Mouse (Mus musculus): ENCODE measurements at regions not wholly inside any gene's neighbourhood (a gene's known extent, or its start where the extent isn't known, plus 50 kb on each side); places are given as distances from the start of the nearest gene placed in this dataset.

- Histone ChIP-seq H3K36me3 (replicated peaks) (peaks cover 51% of the 10 kb centered on the region), H3K4me1 (peaks cover 62% of the 10 kb centered on the region), H3K27me3 (no peaks in the 10 kb centered on the region), H3K27ac (peak overlapping the region; percentile 65), H3K4me3 (replicated peaks) (no peak overlapping the region), H3K4me2 (no peak overlapping the region), H3K9me3 (no peaks in the 10 kb centered on the region), H3K9ac (no peak overlapping the region)
- 87% methylated on average over 4 of the region's 4 CpGs for WGBS
- ATAC-seq (ENCODE audit: low FRiP score) = no peak
Measured at GRCm38 (mm10) chr9:41592900-41593690, 431.6 kb upstream of the Ubash3b start.

DNA sequence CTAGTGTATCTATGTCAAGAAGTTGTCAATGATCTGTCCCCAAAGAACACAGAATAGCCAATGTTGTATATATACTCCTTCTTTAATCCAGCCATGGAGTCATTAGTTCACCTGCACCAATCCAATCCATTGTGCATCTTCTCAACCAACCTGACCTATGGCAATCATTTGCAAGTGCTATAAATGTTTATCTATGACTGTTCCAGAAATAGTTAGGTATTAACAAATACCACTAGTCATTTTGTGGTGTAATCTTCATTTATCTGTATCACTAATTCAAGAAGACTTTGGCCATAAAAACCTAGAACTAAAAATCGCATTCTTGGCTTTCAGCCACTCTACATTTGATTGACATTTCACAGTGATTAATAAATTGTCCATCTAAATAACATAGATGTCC lies 430.6 kb upstream of the Ubash3b start:
- ATAC-seq (ENCODE audit: low FRiP score) = no peak
- Histone ChIP-seq H3K27me3 (no peaks in the 10 kb centered on the region), H3K9me3 (no peaks in the 10 kb centered on the region), H3K4me3 (replicated peaks) (no peak overlapping the region), H3K27ac (no peak overlapping the region), H3K9ac (no peak overlapping the region), H3K4me1 (peaks cover 64% of the 10 kb centered on the region), H3K4me2 (no peak overlapping the region), H3K36me3 (replicated peaks) (peaks cover 59% of the 10 kb centered on the region)
- 92% methylated on average over 1 of the region's 1 CpGs for WGBS

GRCm38 (mm10) chr9:41590164-41590563 lies 428.7 kb upstream of the Ubash3b start:
- H3K36me3 ChIP-seq (replicated peaks) = peaks cover 65% of the 10 kb centered on the region
- WGBS = 64% methylated on average over 4 of the region's 4 CpGs
- no peaks in the 10 kb centered on the region for H3K27me3 ChIP-seq
- no peak for ATAC-seq (ENCODE audit: low FRiP score)
- peak overlapping the region; percentile 76 for H3K27ac ChIP-seq
- no peak overlapping the region for H3K4me3 ChIP-seq (replicated peaks)
- H3K9ac ChIP-seq = 0 out of 2 replicates have a peak overlapping the region, but pooled peaks have one; percentile 25
- H3K9me3 ChIP-seq = no peaks in the 10 kb centered on the region
- H3K4me1 ChIP-seq = peaks cover 62% of the 10 kb centered on the region
- no peak overlapping the region for H3K4me2 ChIP-seq

DNA sequence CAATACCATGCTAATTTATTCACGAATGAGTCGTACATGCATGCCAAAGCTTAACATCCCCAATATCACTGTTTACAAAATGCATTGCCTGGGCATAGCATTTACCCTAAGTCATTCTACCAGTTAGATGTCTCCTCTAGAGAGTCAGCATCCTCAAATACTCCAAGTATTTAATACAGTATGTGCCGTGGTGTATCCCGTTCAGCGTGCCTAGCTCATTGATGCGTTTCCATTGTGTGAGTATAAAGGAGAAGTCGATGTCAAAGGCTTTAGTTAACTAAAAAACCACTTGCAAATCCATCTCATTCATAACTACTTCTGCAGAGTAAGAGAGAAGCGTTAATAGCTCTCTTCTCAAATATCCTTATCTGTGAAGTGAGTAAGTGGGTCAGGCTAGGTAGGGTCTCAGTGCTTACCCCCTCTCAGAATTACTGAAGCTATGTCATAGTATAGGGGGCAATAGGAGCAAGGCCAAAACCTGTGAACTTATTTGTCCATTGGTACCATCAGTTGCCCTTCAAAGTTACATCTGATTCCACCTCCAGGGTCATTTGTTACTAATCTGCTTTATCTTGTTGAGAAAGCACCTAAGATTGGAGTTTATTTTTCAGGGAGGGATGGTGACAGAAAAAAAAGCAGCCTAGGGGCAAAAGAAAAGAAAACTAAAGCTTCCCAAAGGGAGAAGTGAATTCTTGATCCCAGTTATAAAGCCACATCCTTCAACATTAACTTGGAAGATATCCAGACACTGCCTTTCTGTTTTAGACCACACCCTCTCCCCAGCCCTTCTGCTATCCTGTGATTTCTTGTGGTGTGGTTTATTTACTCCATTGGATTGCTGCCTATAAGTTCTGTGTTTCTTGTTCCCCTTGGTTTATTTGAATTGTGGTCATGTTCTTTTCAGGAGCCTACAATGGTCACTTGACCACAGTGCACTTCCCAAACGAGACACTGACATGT lies 427.2 kb upstream of the Ubash3b start:
- peak overlapping the region; percentile 76 for H3K27ac ChIP-seq
- H3K36me3 ChIP-seq (replicated peaks) = peaks cover 65% of the 10 kb centered on the region
- peak overlapping the region; percentile 31 for H3K4me2 ChIP-seq
- H3K4me1 ChIP-seq = peaks cover 52% of the 10 kb centered on the region
- WGBS = 53% methylated on average over 9 of the region's 9 CpGs
- ATAC-seq (ENCODE audit: low FRiP score) = no peak
- no peaks in the 10 kb centered on the region for H3K9me3 ChIP-seq
- H3K27me3 ChIP-seq = no peaks in the 10 kb centered on the region
- H3K9ac ChIP-seq = peak overlapping the region; percentile 38
- H3K4me3 ChIP-seq (replicated peaks) = no peak overlapping the region

- no peaks in the 10 kb centered on the region for H3K27me3 ChIP-seq
- no peaks in the 10 kb centered on the region for H3K9me3 ChIP-seq
- peaks cover 59% of the 10 kb centered on the region for H3K36me3 ChIP-seq (replicated peaks)
- peak overlapping the region; percentile 95 for H3K27ac ChIP-seq
- H3K4me1 ChIP-seq = peaks cover 52% of the 10 kb centered on the region
- ATAC-seq (ENCODE audit: low FRiP score) = no peak
- H3K4me3 ChIP-seq (replicated peaks) = no peak overlapping the region
- peak overlapping the region; percentile 62 for H3K4me2 ChIP-seq
- 53% methylated on average over 4 of the region's 4 CpGs for WGBS
- peak overlapping the region; percentile 36 for H3K9ac ChIP-seq
Measured at GRCm38 (mm10) chr9:41587762-41588161, 426.3 kb upstream of the Ubash3b start.

GRCm38 (mm10) chr9:41586966-41587570 lies 425.6 kb upstream of the Ubash3b start:
- peak overlapping the region; percentile 37 for H3K4me3 ChIP-seq (replicated peaks)
- peak overlapping the region; percentile 62 for H3K4me2 ChIP-seq
- H3K9ac ChIP-seq = peak overlapping the region; percentile 68
- peak overlapping the region; percentile 95 for H3K27ac ChIP-seq
- H3K9me3 ChIP-seq = no peaks in the 10 kb centered on the region
- no peaks in the 10 kb centered on the region for H3K27me3 ChIP-seq
- WGBS = 54% methylated on average over 4 of the region's 4 CpGs
- peaks cover 52% of the 10 kb centered on the region for H3K36me3 ChIP-seq (replicated peaks)
- no peak for ATAC-seq (ENCODE audit: low FRiP score)
- H3K4me1 ChIP-seq = peaks cover 52% of the 10 kb centered on the region

GRCm38 (mm10) chr9:41586291-41586690 lies 424.8 kb upstream of the Ubash3b start:
- peak; percentile 55; the same call in 1 of the 2 replicates for ATAC-seq (ENCODE audit: low FRiP score)
- peak overlapping the region; percentile 37 for H3K4me3 ChIP-seq (replicated peaks)
- H3K9ac ChIP-seq = peak overlapping the region; percentile 68
- no peaks in the 10 kb centered on the region for H3K27me3 ChIP-seq
- peak overlapping the region; percentile 62 for H3K4me2 ChIP-seq
- H3K36me3 ChIP-seq (replicated peaks) = peaks cover 44% of the 10 kb centered on the region
- peak overlapping the region; percentile 95 for H3K27ac ChIP-seq
- no peaks in the 10 kb centered on the region for H3K9me3 ChIP-seq
- peaks cover 52% of the 10 kb centered on the region for H3K4me1 ChIP-seq
- 44% methylated on average over 7 of the region's 7 CpGs for WGBS

DNA sequence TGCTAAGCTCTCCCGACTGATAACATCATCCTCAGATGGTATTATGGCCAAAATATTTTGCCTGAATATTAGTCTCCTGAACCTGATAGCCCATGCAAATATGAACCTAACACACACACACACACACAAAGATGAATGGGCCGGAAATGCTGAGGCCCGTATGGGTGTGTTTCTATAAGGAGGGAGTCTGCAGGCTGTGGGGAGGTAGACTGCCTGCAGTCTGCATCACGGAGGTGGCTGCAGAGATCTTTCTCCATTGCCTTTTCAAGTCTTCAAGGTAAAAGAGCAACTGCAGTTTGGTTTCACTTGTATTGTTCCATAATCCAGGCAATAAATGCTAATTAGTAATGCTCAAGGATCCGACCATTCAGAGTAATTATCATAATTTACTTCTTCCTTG lies 424.3 kb upstream of the Ubash3b start:
- peaks cover 49% of the 10 kb centered on the region for H3K4me1 ChIP-seq
- H3K4me3 ChIP-seq (replicated peaks) = peak overlapping the region; percentile 37
- H3K9me3 ChIP-seq = no peaks in the 10 kb centered on the region
- no peaks in the 10 kb centered on the region for H3K27me3 ChIP-seq
- 14% methylated on average over 5 of the region's 5 CpGs for WGBS
- ATAC-seq (ENCODE audit: low FRiP score) = no peak
- peak overlapping the region; percentile 95 for H3K27ac ChIP-seq
- peaks cover 39% of the 10 kb centered on the region for H3K36me3 ChIP-seq (replicated peaks)
- peak overlapping the region; percentile 68 for H3K9ac ChIP-seq
- H3K4me2 ChIP-seq = peak overlapping the region; percentile 62

GRCm38 (mm10) chr9:41585012-41585411 lies 423.5 kb upstream of the Ubash3b start:
- Histone ChIP-seq H3K9me3 (no peaks in the 10 kb centered on the region), H3K36me3 (replicated peaks) (peaks cover 32% of the 10 kb centered on the region), H3K9ac (peak overlapping the region; percentile 97), H3K4me1 (peaks cover 42% of the 10 kb centered on the region), H3K4me2 (peak overlapping the region; percentile 53), H3K27ac (peak overlapping the region; percentile 99), H3K4me3 (replicated peaks) (peak overlapping the region; percentile 38), H3K27me3 (no peaks in the 10 kb centered on the region)
- 5% methylated on average over 7 of the region's 7 CpGs for WGBS
- ATAC-seq (ENCODE audit: low FRiP score) = no peak

DNA sequence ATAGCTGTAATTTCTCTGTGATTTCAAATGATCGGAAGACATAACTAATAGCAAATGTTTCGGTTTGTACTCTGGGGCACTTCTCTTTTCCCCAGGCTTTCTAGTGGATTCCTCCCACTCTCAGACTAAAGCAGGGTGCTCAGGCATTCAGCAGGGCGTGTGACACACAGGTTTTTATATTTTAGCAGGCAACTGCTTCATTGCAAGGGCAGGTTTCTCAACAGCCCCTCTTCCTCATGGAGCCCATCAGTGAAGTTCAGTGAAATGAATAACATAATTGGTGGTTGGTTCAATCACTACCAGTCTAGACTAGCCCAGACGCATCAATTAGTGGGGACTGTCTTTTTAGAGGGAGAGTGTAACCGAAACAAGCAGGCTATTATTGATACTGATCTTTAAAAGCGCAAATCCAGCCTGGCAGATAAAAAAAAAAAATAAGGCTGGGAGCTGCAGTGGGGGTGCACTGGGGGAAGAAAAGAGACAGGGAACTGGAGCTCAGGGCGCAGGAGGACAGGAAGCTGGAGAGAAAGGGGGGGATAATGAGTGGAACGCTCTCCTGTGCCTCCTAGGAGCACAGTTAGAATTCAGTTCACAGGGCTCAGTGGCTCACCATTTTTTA lies 422.3 kb upstream of the Ubash3b start:
- peak overlapping the region; percentile 99 for H3K27ac ChIP-seq
- H3K27me3 ChIP-seq = no peaks in the 10 kb centered on the region
- H3K4me2 ChIP-seq = peak overlapping the region; percentile 53
- H3K9ac ChIP-seq = peak overlapping the region; percentile 97
- H3K9me3 ChIP-seq = no peaks in the 10 kb centered on the region
- WGBS = 10% methylated on average over 8 of the region's 8 CpGs
- H3K4me3 ChIP-seq (replicated peaks) = peak overlapping the region; percentile 76
- H3K4me1 ChIP-seq = peaks cover 37% of the 10 kb centered on the region
- ATAC-seq (ENCODE audit: low FRiP score) = peak; percentile 49
- H3K36me3 ChIP-seq (replicated peaks) = peaks cover 20% of the 10 kb centered on the region

- H3K27ac ChIP-seq = peak overlapping the region; percentile 99
- 24% methylated on average over 8 of the region's 8 CpGs for WGBS
- ATAC-seq (ENCODE audit: low FRiP score) = no peak
- peak overlapping the region; percentile 53 for H3K4me2 ChIP-seq
- H3K36me3 ChIP-seq (replicated peaks) = peaks cover 14% of the 10 kb centered on the region
- peaks cover 37% of the 10 kb centered on the region for H3K4me1 ChIP-seq
- H3K4me3 ChIP-seq (replicated peaks) = peak overlapping the region; percentile 76
- H3K27me3 ChIP-seq = no peaks in the 10 kb centered on the region
- H3K9ac ChIP-seq = peak overlapping the region; percentile 97
- H3K9me3 ChIP-seq = no peaks in the 10 kb centered on the region
Measured at GRCm38 (mm10) chr9:41583276-41583675, 421.8 kb upstream of the Ubash3b start.

Measured in forebrain, embryonic 12.5 days (tissue).